Mouse (Mus musculus) brain, embryonic 14.5 days (tissue): ENCODE measurements around the gene Cacna2d3.

ENCODE experiments used
- CTCF ChIP-seq: fragments of 200-500 bp; IDR thresholded peaks from 2 replicates; pipeline ENCODE4 v1.5.1; 2012; ENCODE audit warnings: inconsistent platforms, mild to moderate bottlenecking, moderate library complexity, borderline replicate concordance; ENCODE audit not compliant: insufficient read depth, insufficient read length; ENCODE audit errors: extremely low read depth
- POLR2A ChIP-seq: fragments of 200-500 bp; IDR thresholded peaks from 2 replicates; pipeline ENCODE4 v1.6.1; 2012; ENCODE audit warnings: mild to moderate bottlenecking, inconsistent platforms, borderline replicate concordance; ENCODE audit not compliant: poor library complexity, insufficient read depth, insufficient read length, severe bottlenecking; ENCODE audit errors: extremely low read depth

GRCm38 (mm10) chr14:29013161-29013560, 708.5 kb downstream of the Cacna2d3 start:
- no peak for TF ChIP-seq CTCF
- TF ChIP-seq POLR2A, result no peak
